Mouse (Mus musculus) neural tube, embryonic 14.5 days (tissue): ENCODE results near the gene Gm10272. TPM values are rescaled to one million over a fixed set of nuclear protein-coding genes. Genes with fewer than 3 reads are reported as not detected.
"Not testable (repeated sequence)": the region's sequence is repeated elsewhere in the genome, so short reads cannot be mapped to it uniquely, and the experiment has no call there.

Experiments used
- ATAC-seq: fragments of 200-750 bp; cut with Nextera tagmentation; 2 replicates; pipeline ENCODE4 v1.8.0; 2017; ENCODE audit warnings: low read depth, mild to moderate bottlenecking, moderate TSS enrichment, moderate library complexity
- H3K27ac ChIP-seq: fragments of 300-500 bp; sonication (generic); 2 replicates; pipeline ENCODE4 v1.5.1; 2014; ENCODE audit warnings: low read depth, mild to moderate bottlenecking, control low read depth, low read length, moderate library complexity, mixed read lengths
- H3K27me3 ChIP-seq: fragments of 300-500 bp; sonication (generic); 2 replicates; pipeline ENCODE4 v1.6.1; 2014; ENCODE audit warnings: low read length; ENCODE audit not compliant: control insufficient read depth, insufficient read depth
- H3K36me3 ChIP-seq: fragments of 300-500 bp; sonication (generic); 2 replicates; pipeline ENCODE4 v1.6.1; 2014; ENCODE audit warnings: low read length, mixed read lengths; ENCODE audit not compliant: control insufficient read depth, insufficient read depth
- H3K4me1 ChIP-seq: fragments of 300-500 bp; sonication (generic); 2 replicates; pipeline ENCODE4 v1.6.1; 2014; ENCODE audit warnings: low read length; ENCODE audit not compliant: control insufficient read depth, insufficient read depth
- H3K4me2 ChIP-seq: fragments of 300-500 bp; sonication (generic); 2 replicates; pipeline ENCODE4 v1.6.1; 2014; ENCODE audit warnings: mild to moderate bottlenecking, low read depth, low read length, control low read depth
- H3K4me3 ChIP-seq: fragments of 300-500 bp; sonication (generic); 2 replicates; pipeline ENCODE4 v1.5.1; 2014; ENCODE audit warnings: low read depth, low read length, control low read depth, mixed read lengths
- H3K9ac ChIP-seq: fragments of 300-500 bp; sonication (generic); replicated peaks from 2 replicates; pipeline ENCODE4 v1.6.1; 2014; ENCODE audit warnings: low read depth, mild to moderate bottlenecking, control low read depth, low read length, mixed read lengths
- H3K9me3 ChIP-seq: fragments of 300-500 bp; sonication (generic); 2 replicates; pipeline ENCODE4 v1.6.1; 2016; ENCODE audit warnings: low read length; ENCODE audit not compliant: control insufficient read depth
- WGBS: fragments of 180-500 bp; shearing (Covaris S2); extraction: QIAGEN DNeasy Blood & Tissue Kit; methylation state at CpG from one replicate; pipeline ENCODE4 v1.1.7; 2014; 5-methylcytosine and 5-hydroxymethylcytosine counted together
- polyA plus RNA-seq: library from polyadenylated mRNA; unstranded; fragments of >200 nt; fragmentation: Nextera tagmentation; extraction: Ambion mirVana; gene quantifications from 2 replicates; pipeline ENCODE4 v1.2.1, GENCODE M21; 2014

Gene Gm10272
- polyA plus RNA-seq, 1 experiment from 2014 or later: not detected

GRCm38 (mm10) chr10:77715507-77715906 lies 9.1 kb downstream of the Gm10272 start, which contains the start of gene Gm10142:
Gene Gm10142, plus strand, starts transcription at chr10:77715807.
- Histone ChIP-seq H3K4me2 (no peak within 1 kb of the TSS), H3K36me3 (no peaks in the 10 kb centered on the region)

GRCm38 (mm10) chr10:77720299-77720698 lies 13.9 kb downstream of the Gm10272 start, which contains the start of gene Krtap12-1:
Gene Krtap12-1, plus strand, starts transcription at chr10:77720599.
- not testable (repeated sequence) for H3K4me1 ChIP-seq, H3K9me3 ChIP-seq, H3K4me2 ChIP-seq, H3K4me3 ChIP-seq, H3K36me3 ChIP-seq, H3K27me3 ChIP-seq, H3K27ac ChIP-seq, ATAC-seq, H3K9ac ChIP-seq
- WGBS: 83% methylated on average over 1 of the region's 1 CpGs

More at GRCm38 (mm10) chr10:77715507-77715906, 9.1 kb downstream of the Gm10272 start, which contains the start of gene Gm10142:
- H3K9ac ChIP-seq: no peak within 1 kb of the TSS
- WGBS: 96% methylated on average over 1 of the region's 1 CpGs
- no peaks in the 10 kb centered on the region for H3K27me3 ChIP-seq
- H3K4me3 ChIP-seq: no peak within 1 kb of the TSS
- no peak for ATAC-seq
- no peaks in the 10 kb centered on the region; the same call in 1 of the 2 replicates for H3K9me3 ChIP-seq
- H3K4me1 ChIP-seq: no peaks in the 10 kb centered on the region
- no peak within 1 kb of the TSS for H3K27ac ChIP-seq

- no peaks in the 10 kb centered on the region for H3K4me1 ChIP-seq
- H3K27me3 ChIP-seq: no peaks in the 10 kb centered on the region
- WGBS: 76% methylated on average over 8 of the region's 8 CpGs
- H3K4me3 ChIP-seq: no peak overlapping the region
- H3K9me3 ChIP-seq: no peaks in the 10 kb centered on the region
- no peak overlapping the region for H3K27ac ChIP-seq
- no peak overlapping the region for H3K4me2 ChIP-seq
- no peak for ATAC-seq
- H3K9ac ChIP-seq: no peak overlapping the region
- no peaks in the 10 kb centered on the region for H3K36me3 ChIP-seq
Observed at GRCm38 (mm10) chr10:77724855-77725254, 18.4 kb downstream of the Gm10272 start.

GRCm38 (mm10) chr10:77726186-77726585 lies 19.8 kb downstream of the Gm10272 start, which contains the start of gene Gm10100:
Gene Gm10100, plus strand, starts transcription at chr10:77726486.
- WGBS: 45% methylated on average over 3 of the region's 3 CpGs
- Histone ChIP-seq H3K27ac (no peak within 1 kb of the TSS), H3K27me3 (no peaks in the 10 kb centered on the region), H3K9ac (no peak within 1 kb of the TSS), H3K4me2 (no peak within 1 kb of the TSS), H3K4me3 (no peak within 1 kb of the TSS), H3K36me3 (no peaks in the 10 kb centered on the region), H3K4me1 (no peaks in the 10 kb centered on the region), H3K9me3 (no peaks in the 10 kb centered on the region)
- ATAC-seq: no peak

GRCm38 (mm10) chr10:77728280-77728679 lies 21.9 kb downstream of the Gm10272 start:
- H3K36me3 ChIP-seq: no peaks in the 10 kb centered on the region
- H3K27me3 ChIP-seq: no peaks in the 10 kb centered on the region
- H3K4me2 ChIP-seq: no peak overlapping the region
- no peak overlapping the region for H3K4me3 ChIP-seq
- WGBS: 60% methylated on average over 4 of the region's 4 CpGs
- H3K27ac ChIP-seq: no peak overlapping the region
- no peaks in the 10 kb centered on the region for H3K4me1 ChIP-seq
- H3K9me3 ChIP-seq: no peaks in the 10 kb centered on the region
- no peak for ATAC-seq
- no peak overlapping the region for H3K9ac ChIP-seq

- no peaks in the 10 kb centered on the region for H3K36me3 ChIP-seq
- no peak for ATAC-seq
- H3K4me3 ChIP-seq: no peak overlapping the region
- H3K4me1 ChIP-seq: no peaks in the 10 kb centered on the region
- H3K9ac ChIP-seq: no peak overlapping the region
- H3K27ac ChIP-seq: no peak overlapping the region
- no peaks in the 10 kb centered on the region for H3K9me3 ChIP-seq
- no peaks in the 10 kb centered on the region for H3K27me3 ChIP-seq
- H3K4me2 ChIP-seq: no peak overlapping the region
- WGBS: 51% methylated on average over 4 of the region's 4 CpGs
Observed at GRCm38 (mm10) chr10:77729241-77729640, 22.8 kb downstream of the Gm10272 start.

- H3K4me1 ChIP-seq: no peaks in the 10 kb centered on the region
- H3K4me3 ChIP-seq: no peak overlapping the region
- H3K4me2 ChIP-seq: no peak overlapping the region
- no peak for ATAC-seq
- H3K27ac ChIP-seq: no peak overlapping the region
- WGBS: 73% methylated on average over 1 of the region's 1 CpGs
- 0 out of 2 replicates have a peak, but pooled peaks cover 3% of the 10 kb centered on the region for H3K9me3 ChIP-seq
- H3K9ac ChIP-seq: no peak overlapping the region
- H3K36me3 ChIP-seq: no peaks in the 10 kb centered on the region
- H3K27me3 ChIP-seq: no peaks in the 10 kb centered on the region
Observed at GRCm38 (mm10) chr10:77735928-77736327, 29.5 kb downstream of the Gm10272 start.

- no peak overlapping the region for H3K4me2 ChIP-seq
- no peaks in the 10 kb centered on the region for H3K36me3 ChIP-seq
- no peaks in the 10 kb centered on the region for H3K27me3 ChIP-seq
- no peaks in the 10 kb centered on the region for H3K4me1 ChIP-seq
- 89% methylated on average over 4 of the region's 4 CpGs for WGBS
- H3K4me3 ChIP-seq: no peak overlapping the region
- 0 out of 2 replicates have a peak, but pooled peaks cover 3% of the 10 kb centered on the region for H3K9me3 ChIP-seq
- H3K27ac ChIP-seq: no peak overlapping the region
- H3K9ac ChIP-seq: no peak overlapping the region
- no peak for ATAC-seq
Observed at GRCm38 (mm10) chr10:77738929-77739328, 32.5 kb downstream of the Gm10272 start.

GRCm38 (mm10) chr10:77741924-77742688 lies 35.7 kb downstream of the Gm10272 start, which contains the start of gene Gm18596:
Gene Gm18596, minus strand, starts transcription at chr10:77742638.
- not testable (repeated sequence) for H3K36me3 ChIP-seq, H3K27me3 ChIP-seq, ATAC-seq, H3K4me3 ChIP-seq, H3K27ac ChIP-seq, H3K9ac ChIP-seq, H3K4me1 ChIP-seq, H3K9me3 ChIP-seq, H3K4me2 ChIP-seq
- 68% methylated on average over 4 of the region's 5 CpGs for WGBS
